Mouse (Mus musculus): ENCODE results near the gene Cmpk2.
A peak's percentile ranks its signal among the peaks of the same experiment; 100 is the strongest.
"Not testable (repeated sequence)": the region's sequence is repeated elsewhere in the genome, so short reads cannot be mapped to it uniquely, and the experiment has no call there.

Gene Cmpk2

DNA sequence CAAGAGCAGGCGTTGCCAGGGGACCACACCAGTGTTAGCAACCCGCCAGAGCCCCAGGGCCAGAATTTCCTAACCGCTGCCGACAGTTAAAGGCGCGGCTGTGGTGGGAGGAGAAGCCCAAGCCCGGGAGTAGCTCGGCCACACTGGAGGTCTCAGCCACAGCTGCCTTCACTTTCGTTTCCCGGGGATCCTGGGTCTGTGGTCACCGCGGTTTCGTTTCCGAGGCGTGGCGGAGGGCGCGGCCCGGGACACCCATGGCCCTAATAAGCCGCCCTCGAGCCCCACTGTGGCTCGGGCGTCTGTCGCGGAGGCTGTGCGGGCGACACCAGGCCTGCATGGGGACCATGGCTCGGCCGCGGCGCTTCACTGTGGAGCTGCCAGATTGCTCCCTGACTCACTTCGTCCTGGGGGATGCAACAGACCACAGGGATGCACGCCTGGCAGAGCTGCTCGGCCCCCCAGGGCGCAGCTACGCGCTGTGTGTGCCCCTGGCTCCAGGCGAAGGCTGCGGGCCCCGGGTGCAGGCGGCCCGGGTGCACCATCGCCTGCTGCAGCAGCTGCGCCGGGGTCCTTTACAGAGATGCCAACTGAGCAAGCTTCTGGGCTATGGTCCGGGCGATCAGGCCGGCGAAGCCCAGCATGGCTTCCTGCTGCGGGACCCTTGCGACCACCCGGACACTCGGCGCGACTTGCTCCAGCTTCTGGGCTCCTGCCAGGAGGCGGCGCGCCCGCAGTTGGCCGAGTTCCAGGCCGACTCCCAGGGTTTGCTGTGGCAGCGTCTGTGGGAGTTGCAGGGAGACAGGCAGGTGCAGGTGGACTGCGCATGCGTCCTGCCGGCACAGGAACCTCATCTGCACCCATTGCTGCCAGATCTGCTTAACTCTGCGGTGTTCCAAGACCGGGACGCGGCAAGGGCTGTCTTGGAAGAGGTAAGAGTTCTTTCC is at the start of gene Cmpk2:
Cmpk2 (plus strand) TSS at position 107 of the 944 bp plus-strand sequence.
- DNase-seq = peak; percentile 93

DNA sequence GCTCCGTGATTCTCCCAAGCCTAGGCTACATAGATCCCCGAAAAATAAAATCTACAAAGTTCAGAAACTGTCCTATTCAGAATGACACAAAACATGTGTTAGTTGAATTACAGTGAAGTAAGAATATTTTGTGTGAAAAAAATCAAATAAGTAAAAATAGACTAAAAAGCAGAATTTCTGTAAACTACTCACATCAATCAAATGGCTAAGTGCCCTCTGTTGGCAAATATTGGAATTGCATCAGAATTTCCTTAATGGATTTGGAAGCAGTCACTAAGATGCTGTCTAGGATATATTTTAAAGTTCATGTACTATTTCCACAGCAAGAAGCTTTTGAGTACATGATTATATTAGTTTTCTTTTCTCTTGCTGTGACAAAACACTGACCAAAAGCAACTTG is 44.2 kb upstream of the Cmpk2 start:
- no peak for DNase-seq

GRCm38 (mm10) chr12:26428771-26429170 is 40.2 kb upstream of the Cmpk2 start:
- not testable (repeated sequence) for DNase-seq

GRCm38 (mm10) chr12:26436334-26436733 is 32.7 kb upstream of the Cmpk2 start:
- peak; percentile 57 for DNase-seq

- no peak for DNase-seq
These were observed 31.1 kb upstream of the Cmpk2 start for GRCm38 (mm10) chr12:26437950-26438349.

DNA sequence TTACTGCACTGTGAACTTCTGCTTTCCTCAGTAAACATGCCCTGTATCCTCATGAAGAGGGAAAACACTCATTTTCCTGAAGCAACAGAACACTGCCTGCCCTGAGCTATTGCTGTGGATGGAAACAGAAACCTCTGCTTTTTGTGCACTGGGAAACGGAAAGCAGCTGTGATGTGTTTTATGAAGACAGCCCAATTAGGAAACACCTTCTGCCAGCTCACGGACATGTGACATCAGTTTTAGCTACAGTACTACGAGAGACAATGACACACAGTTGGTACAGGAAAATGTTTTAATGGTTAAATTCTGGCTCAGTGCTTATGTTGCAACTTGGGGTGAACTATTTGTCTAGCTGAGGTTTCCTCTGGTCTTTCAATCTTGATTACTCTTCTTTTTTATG is 29.6 kb upstream of the Cmpk2 start:
- DNase-seq = no peak

DNA sequence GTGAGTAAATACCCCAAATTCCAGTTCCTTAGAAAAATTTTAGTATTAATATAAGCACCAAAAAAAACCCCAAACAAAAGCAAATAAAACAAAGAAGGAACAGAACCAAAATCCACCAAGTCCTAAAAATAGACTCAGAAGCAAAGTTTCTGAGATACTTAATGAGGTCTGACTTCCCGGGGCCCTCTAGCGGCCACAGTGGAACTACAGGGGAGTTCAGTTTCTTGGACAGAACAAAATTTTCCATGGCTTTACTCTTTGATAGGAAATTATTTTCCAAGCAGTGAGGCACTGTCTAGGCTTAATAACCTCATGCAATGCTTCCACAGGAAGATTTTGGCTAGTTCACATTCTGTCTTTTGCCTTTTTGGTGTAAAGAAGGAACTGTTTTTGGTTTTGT is 24.9 kb upstream of the Cmpk2 start:
- DNase-seq = peak; percentile 93

- no peak for DNase-seq
These were observed 24.5 kb upstream of the Cmpk2 start for GRCm38 (mm10) chr12:26444511-26444910.

DNA sequence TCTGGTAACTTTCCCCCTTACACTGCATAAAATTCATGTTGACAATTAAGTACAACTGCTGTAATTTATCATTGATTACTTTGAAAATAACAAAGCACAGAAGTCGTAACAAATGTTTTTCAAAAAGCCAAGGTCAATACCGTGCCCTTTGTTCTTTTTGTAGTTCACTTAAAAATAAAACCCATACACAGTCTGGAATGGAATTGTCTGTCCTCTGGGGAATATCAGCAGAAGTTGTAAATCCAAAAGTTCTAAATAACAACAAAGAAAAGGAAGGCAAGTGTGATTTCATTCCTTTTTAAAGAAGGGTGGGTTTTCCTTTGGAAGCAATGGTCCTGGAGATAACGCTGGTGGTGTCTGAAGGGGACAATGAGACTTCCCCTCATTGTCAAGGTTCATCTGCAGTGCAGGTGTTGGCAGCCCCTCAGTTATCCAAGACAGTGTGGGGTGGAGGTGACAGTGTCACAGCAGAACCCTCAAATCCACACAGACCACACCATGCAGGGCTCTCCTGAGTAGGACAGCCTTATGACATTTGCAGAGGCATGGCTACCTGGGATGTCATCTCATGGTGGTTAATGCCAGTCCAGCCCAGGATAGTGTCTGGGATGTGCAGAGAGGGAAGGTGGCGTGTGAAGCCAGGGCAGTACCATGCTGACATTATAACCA is 22.5 kb upstream of the Cmpk2 start:
- no peak for DNase-seq

DNA sequence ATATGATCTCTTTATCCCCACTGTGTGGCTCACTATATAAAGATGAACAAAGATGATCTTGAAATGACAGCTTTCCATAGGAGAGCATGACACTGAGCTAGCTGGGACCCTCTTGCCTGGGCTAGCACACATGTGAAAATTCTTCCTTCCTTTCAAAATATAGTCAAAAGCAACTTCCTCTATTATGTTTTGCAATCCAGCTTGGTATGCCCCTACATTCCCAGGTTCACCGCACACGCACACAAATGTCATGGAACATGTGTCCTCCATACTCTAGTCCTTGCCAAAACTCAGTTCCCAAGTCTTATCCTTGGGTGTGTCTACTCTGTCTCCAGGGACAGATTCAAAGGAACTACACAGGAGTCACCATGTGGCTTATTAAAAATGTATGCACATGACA is 19.5 kb upstream of the Cmpk2 start:
- DNase-seq = no peak

GRCm38 (mm10) chr12:26451150-26451549 is 17.9 kb upstream of the Cmpk2 start:
- no peak for DNase-seq

- DNase-seq = no peak
These were observed 16.1 kb upstream of the Cmpk2 start for GRCm38 (mm10) chr12:26452951-26453350.

DNA sequence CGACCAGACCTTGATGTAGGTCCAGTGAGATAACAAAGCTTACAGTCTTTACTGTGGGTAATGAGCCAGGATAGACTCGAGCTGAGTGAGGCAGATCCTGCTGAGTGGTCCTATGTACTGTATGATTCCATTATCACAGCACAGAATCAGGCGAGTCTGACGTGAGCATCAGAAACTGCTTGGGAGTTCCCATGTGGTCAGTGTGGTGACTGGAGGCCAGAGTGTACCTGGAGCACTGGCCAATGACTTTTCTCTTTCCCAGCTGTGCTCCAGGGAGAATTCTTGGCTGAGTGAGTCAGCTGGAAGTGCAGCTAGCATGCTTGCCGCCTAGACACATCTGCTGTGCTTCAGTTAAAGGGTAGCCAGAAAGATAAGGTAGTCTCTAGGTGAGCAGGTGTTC is 14.3 kb upstream of the Cmpk2 start:
- no peak for DNase-seq

- DNase-seq = peak; percentile 82
These were observed 12.8 kb upstream of the Cmpk2 start, which contains the start of gene Rsad2 for GRCm38 (mm10) chr12:26456028-26456698. Rsad2 (minus strand) TSS chr12:26456452.

GRCm38 (mm10) chr12:26460091-26460490 is 8.9 kb upstream of the Cmpk2 start:
- DNase-seq = no peak

DNA sequence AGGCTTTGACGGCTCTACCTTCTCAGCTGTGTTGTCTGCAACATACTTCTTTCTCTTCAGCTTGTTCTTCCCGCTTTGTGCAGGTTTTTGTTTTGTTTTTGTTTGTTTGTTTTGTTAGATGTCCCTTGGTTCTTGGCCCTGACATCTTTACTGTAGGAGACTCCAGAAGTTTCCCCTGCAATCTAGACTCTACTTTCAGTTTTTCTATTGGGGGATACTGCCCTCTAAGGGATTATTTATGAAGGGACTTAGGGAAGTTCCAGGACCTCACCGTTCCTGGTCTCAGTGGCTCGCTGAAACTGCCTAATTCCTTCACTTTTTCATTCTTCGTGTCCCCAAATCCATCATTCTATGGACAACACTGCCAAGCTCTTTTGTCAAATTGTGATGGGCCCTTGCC is 3.4 kb upstream of the Cmpk2 start:
- no peak for DNase-seq

- no peak for DNase-seq
These were observed 1.0 kb downstream of the Cmpk2 start for GRCm38 (mm10) chr12:26470042-26470409.

DNA sequence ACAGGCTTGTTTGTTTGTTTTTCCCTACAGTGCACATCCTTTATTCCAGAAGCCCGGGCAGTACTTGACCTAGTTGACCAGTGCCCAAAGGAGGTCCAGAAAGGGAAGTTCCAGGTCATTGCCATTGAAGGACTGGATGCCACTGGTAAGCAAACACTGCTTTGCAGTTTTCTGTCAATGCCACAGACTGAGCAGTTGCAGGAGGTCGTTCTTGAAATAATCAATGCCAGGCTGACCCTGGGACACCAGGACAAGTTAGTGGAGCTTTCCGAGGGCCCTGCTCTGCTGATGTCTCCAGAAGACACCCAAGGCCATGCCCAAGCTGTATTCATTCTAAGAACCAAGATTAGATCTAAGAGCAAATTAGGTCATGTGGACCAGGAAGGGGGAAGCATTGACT is 2.4 kb downstream of the Cmpk2 start:
- no peak for DNase-seq

- no peak for DNase-seq
These were observed 3.9 kb downstream of the Cmpk2 start for GRCm38 (mm10) chr12:26472770-26473481.

DNA sequence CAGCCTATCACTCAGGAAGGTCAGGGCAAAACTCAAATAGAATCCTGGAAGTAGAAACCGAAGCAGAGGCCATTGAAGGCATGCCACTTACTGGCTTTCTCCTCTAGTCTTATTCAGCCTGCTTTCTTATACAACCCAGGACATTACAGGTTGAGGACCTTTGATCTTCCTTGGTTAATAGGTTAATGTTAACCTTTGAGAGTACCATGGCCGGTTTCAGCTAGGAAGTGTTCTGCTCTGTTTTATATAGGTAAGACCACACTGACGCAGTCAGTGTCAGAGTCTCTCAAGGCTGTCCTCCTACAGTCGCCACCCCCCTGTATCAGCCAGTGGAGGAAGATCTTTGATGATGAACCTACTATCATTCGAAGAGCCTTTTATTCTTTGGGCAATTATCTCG is 4.7 kb downstream of the Cmpk2 start:
- no peak for DNase-seq

GRCm38 (mm10) chr12:26477198-26477597 is 8.2 kb downstream of the Cmpk2 start:
- no peak for DNase-seq

DNA sequence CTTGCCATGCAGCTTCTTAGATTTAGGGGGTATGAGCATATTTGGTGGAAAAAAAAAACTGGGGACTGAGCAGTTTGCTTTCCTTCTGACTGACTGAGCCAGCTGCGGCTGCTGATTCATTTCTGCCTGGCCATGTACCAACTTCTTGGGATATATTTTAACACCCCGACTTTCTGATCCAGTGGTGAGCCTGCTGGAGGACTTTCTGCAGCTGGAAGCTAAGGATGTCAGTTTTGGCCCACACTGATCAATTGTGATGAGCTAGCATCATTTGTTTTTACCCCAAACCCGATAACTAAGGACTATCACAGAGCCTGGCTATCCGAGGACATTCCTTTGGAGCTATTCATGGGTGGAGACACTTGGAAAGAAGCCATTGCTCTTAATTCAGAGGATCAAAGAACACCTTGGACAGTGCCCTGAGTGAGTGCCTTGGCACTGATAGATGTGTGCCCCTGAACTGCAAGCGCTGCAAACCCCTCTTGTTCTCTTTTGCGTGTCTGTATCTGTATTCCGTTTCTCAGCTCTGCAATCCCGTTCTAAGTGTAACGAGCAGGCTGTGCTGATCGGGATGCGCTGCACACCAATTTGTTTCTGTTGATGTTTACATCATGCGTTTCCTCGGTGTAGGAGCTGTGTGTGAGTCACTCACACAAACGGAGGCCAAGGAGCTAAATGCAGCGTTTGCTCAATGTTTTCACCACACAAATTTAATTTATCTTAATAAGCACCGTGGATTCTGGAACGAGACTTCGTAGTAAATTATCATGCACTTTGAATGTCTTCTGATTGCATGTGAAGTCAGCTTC is 9.4 kb downstream of the Cmpk2 start:
- no peak for DNase-seq

Measured in kidney, postnatal 10 days (tissue).